Mouse (Mus musculus): ENCODE measurements at regions not wholly inside any gene's neighbourhood (a gene's known extent, or its start where the extent isn't known, plus 50 kb on each side); places are given as distances from the start of the nearest gene placed in this dataset.
"Not testable (repeated sequence)": the region's sequence is repeated elsewhere in the genome, so short reads cannot be mapped to it uniquely, and the experiment has no call there.

GRCm38 (mm10) chr12:69524337-69525035 lies 58.3 kb downstream of the Vcpkmt start:
- no peak for TF ChIP-seq CTCF (IDR thresholded peaks at IDR 0.05)
- ChIA-PET POLR2A (no interaction called here), CTCF (no interaction called here)
- H3K27me3 ChIP-seq = no peaks in the 10 kb centered on the region
- in situ Hi-C loops (cut with MboI; ENCODE audit: low pct_unique_long_range_greater_than_20kb) = no loop called here
- DNase-seq (ENCODE audit: low read depth, low spot score) = no peak
- ATAC-seq = no peak

- H3K27me3 ChIP-seq = no peaks in the 10 kb centered on the region
- ChIA-PET POLR2A (no interaction called here), CTCF (interaction anchor here (0.8 to 1.1 kb wide), 2 partner anchors 13 to 21 kb away, joined by 3 read pairs; no protein-coding TSS in a partner anchor)
- in situ Hi-C loops (cut with MboI; ENCODE audit: low pct_unique_long_range_greater_than_20kb) = no loop called here
- DNase-seq (ENCODE audit: low read depth, low spot score) (no peak), ATAC-seq (no peak)
- TF ChIP-seq CTCF (IDR thresholded peaks at IDR 0.05) = no peak
Observed at GRCm38 (mm10) chr12:69519869-69520268, 63.0 kb downstream of the Vcpkmt start.

- no peak for ATAC-seq
- no peaks in the 10 kb centered on the region for H3K27me3 ChIP-seq
- TF ChIP-seq CTCF (IDR thresholded peaks at IDR 0.05) = no peak
- POLR2A ChIA-PET = no interaction called here
- no peak for DNase-seq (ENCODE audit: low read depth, low spot score)
- in situ Hi-C loops (cut with MboI; ENCODE audit: low pct_unique_long_range_greater_than_20kb) = no loop called here
- CTCF ChIA-PET = interaction anchor here (1.1 kb wide), 1 partner anchor 20 kb away, joined by 3 read pairs; no protein-coding TSS in a partner anchor
Observed at GRCm38 (mm10) chr12:69519028-69519427, 63.8 kb downstream of the Vcpkmt start.

- in situ Hi-C loops (cut with MboI; ENCODE audit: low pct_unique_long_range_greater_than_20kb) = no loop called here
- ATAC-seq = no peak
Observed at GRCm38 (mm10) chr12:69517616-69518015, 65.2 kb downstream of the Vcpkmt start.

GRCm38 (mm10) chr12:69516314-69516916 lies 66.4 kb downstream of the Vcpkmt start:
- ChIA-PET CTCF (no interaction called here), POLR2A (no interaction called here)
- DNase-seq (ENCODE audit: low read depth, low spot score) (no peak), ATAC-seq (no peak)
- in situ Hi-C loops (cut with MboI; ENCODE audit: low pct_unique_long_range_greater_than_20kb) = no loop called here
- no peak for TF ChIP-seq CTCF (IDR thresholded peaks at IDR 0.05)
- no peaks in the 10 kb centered on the region for H3K27me3 ChIP-seq

More at GRCm38 (mm10) chr12:69517616-69518015, 65.2 kb downstream of the Vcpkmt start:
- ChIA-PET CTCF (no interaction called here), POLR2A (interaction anchor here (0.6 kb wide), 1 partner anchor 14 kb away, joined by 3 read pairs; no protein-coding TSS in a partner anchor)
- DNase-seq (ENCODE audit: low read depth, low spot score) = no peak
- H3K27me3 ChIP-seq = no peaks in the 10 kb centered on the region
- no peak for TF ChIP-seq CTCF (IDR thresholded peaks at IDR 0.05)

- POLR2A ChIA-PET = no interaction called here
- no peak for DNase-seq (ENCODE audit: low read depth, low spot score)
- CTCF ChIA-PET = no interaction called here
- TF ChIP-seq CTCF (IDR thresholded peaks at IDR 0.05) = no peak
- in situ Hi-C loops (cut with MboI; ENCODE audit: low pct_unique_long_range_greater_than_20kb) = no loop called here
- no peaks in the 10 kb centered on the region for H3K27me3 ChIP-seq
- ATAC-seq = no peak
Observed at GRCm38 (mm10) chr12:69515850-69516249, 67.0 kb downstream of the Vcpkmt start.

- no peaks in the 10 kb centered on the region for H3K27me3 ChIP-seq
- TF ChIP-seq CTCF (IDR thresholded peaks at IDR 0.05) = no peak
- CTCF ChIA-PET = no interaction called here
- ATAC-seq = no peak
- no peak for DNase-seq (ENCODE audit: low read depth, low spot score)
- in situ Hi-C loops (cut with MboI; ENCODE audit: low pct_unique_long_range_greater_than_20kb) = no loop called here
- POLR2A ChIA-PET = no interaction called here
Observed at GRCm38 (mm10) chr12:69515117-69515516, 67.7 kb downstream of the Vcpkmt start.

GRCm38 (mm10) chr12:69513166-69513565 lies 69.7 kb downstream of the Vcpkmt start:
- in situ Hi-C loops (cut with MboI; ENCODE audit: low pct_unique_long_range_greater_than_20kb) = no loop called here
- no peak for DNase-seq (ENCODE audit: low read depth, low spot score)
- CTCF ChIA-PET = no interaction called here
- H3K27me3 ChIP-seq = no peaks in the 10 kb centered on the region
- TF ChIP-seq CTCF (IDR thresholded peaks at IDR 0.05) = no peak
- no peak for ATAC-seq
- POLR2A ChIA-PET = no interaction called here

- POLR2A ChIA-PET = no interaction called here
- CTCF ChIA-PET = no interaction called here
- in situ Hi-C loops (cut with MboI; ENCODE audit: low pct_unique_long_range_greater_than_20kb) = no loop called here
- ATAC-seq = no peak
- DNase-seq (ENCODE audit: low read depth, low spot score) = no peak
- no peak for TF ChIP-seq CTCF (IDR thresholded peaks at IDR 0.05)
- no peaks in the 10 kb centered on the region for H3K27me3 ChIP-seq
Observed at GRCm38 (mm10) chr12:69510736-69511135, 72.1 kb downstream of the Vcpkmt start.

- in situ Hi-C loops (cut with MboI; ENCODE audit: low pct_unique_long_range_greater_than_20kb); CTCF ChIA-PET; H3K27me3 ChIP-seq; DNase-seq (ENCODE audit: low read depth, low spot score); ATAC-seq: not testable (repeated sequence)
- POLR2A ChIA-PET = interaction anchor here (0.6 kb wide), 1 partner anchor 233 kb away, joined by 4 read pairs; no protein-coding TSS in a partner anchor
Observed at GRCm38 (mm10) chr12:69509180-69509579, 73.6 kb downstream of the Vcpkmt start.

GRCm38 (mm10) chr12:69507906-69508305 lies 74.9 kb downstream of the Vcpkmt start:
- CTCF ChIA-PET = no interaction called here
- DNase-seq (ENCODE audit: low read depth, low spot score) (no peak), ATAC-seq (no peak)
- in situ Hi-C loops (cut with MboI; ENCODE audit: low pct_unique_long_range_greater_than_20kb) = no loop called here
- no peaks in the 10 kb centered on the region for H3K27me3 ChIP-seq
- POLR2A ChIA-PET = no interaction called here
- no peak for TF ChIP-seq CTCF (IDR thresholded peaks at IDR 0.05)

Measured in Patski (cell line).